Mouse (Mus musculus) v-Abl transformed pro-B cells (cell line): ENCODE results near the gene Eno1.

Source experiments
- in situ Hi-C, 2 experiments: fragments of 400-800 bp; cut with MboI; formaldehyde crosslinking; loops; one replicate each; pipeline ENCODE4 v1.15.1; 2025; ENCODE audit not compliant: unreplicated experiment in 2 of 2

The Eno1 gene

GRCm38 (mm10) chr4:150225700-150226099 is 10.8 kb upstream of the Eno1 start:
- in situ Hi-C loops: no loop called here

GRCm38 (mm10) chr4:150226818-150227688 is 9.5 kb upstream of the Eno1 start:
- in situ Hi-C loops: no loop called here

DNA sequence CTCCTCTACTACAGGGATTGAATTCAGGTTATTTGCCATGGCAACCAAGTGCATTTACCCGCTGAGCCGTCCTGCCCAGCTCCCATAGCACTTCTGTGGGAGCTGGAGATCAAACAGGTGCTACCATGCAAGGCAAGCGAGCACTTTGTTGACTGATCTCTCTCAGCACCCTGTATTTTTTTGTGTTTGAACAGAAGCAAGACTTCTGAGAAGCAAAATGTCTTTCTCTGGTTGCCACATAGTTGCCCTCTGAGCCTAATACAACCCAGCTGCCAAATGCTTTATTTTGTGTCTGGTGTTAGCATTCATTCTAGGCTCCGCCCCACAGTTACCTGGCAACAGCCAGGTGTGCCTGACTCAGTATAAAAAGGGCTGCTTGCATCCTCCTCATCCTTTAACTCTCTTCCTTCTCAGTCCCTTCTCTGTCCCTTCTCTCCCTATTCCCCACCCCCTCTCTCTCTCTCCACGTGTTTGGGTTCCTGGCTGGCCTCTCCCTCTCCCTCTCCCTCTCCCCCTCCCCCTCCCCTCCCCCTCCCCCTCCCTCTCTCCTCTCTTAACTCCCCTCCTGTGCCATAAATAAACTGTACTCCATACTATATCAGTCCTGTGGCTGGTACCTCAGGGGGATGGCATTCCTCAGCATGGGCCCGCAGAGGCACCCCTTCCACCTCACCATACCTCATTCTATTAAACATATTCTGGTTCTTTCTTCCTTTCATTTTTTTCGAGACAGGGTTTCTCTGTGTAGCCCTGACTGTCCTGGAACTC is 7.8 kb upstream of the Eno1 start:
- in situ Hi-C loops: no loop called here

DNA sequence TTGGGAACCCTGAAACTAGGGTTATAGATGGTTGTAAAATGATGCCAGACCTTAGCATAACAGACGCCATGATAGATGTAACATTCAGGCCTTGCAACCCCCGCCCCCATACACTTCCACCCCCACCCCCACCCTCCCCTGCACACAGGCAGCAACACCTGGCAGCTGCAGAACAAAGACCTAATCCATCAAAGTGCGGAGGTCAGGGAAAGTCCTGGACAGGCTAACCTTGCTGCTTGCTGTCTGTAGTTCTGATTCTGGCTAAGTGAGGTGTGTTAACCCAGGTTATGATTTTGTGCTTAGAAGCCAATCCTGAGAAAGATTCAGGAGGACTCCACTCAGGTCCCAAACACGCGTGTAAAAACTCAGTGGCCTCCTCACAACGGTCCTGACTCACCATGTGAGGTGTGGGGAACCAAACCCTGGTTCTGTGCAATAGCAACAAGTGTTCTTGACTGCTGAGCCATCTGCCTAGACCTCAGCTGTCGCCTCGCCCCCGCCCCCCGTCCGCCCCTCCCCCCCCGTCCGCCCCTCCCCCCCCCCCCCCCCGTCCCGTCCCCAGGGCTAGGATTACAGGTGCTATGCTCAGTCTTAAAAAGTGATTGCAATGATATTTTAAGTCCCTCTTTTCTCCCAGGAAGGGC is 6.7 kb upstream of the Eno1 start:
- in situ Hi-C loops: no loop called here

DNA sequence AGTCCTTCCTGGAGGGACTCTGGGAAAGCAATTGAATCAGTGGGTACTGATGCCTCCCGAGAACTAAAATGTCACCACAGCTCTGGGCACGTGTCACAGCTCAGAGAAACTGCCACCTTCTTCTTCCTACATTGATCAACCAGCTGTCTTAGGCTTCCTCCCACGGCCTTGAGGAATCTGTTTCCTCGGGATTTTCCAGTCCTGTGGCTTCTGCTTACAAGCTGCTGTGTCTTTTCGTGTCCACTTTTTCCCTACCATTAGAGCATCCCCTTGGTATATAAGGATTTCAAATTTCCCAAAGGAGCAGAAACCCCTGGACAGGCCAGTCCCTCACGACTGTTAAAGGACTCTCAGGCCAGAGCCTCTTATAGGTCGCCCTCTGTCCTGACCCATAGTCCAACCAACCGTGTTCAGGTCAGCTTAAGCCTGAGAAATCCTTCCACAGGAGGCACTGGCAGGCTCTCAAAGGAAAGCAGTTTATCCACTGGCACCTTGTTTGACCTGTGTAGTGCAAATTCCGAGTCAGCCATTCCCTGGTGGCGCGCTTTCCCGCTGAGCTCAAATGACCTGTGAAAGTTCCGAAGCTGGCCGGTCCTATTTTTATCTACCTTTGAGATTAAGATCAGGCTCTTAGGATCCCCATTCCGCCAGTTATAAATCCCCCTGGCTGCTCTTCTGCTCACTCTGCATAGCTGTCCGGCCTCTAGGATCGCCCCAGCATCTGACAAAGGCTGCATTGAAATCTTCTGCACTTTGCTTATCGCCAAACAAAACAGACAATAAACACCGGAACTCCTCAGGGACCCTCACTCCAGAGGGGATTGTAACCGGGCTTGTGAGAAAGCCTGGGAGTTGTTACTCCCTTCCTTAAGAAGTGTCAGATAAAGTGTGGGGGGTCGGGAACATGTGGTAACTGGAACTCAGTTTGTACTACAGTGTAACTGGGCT is 5.8 kb upstream of the Eno1 start:
- in situ Hi-C loops: no loop called here

DNA sequence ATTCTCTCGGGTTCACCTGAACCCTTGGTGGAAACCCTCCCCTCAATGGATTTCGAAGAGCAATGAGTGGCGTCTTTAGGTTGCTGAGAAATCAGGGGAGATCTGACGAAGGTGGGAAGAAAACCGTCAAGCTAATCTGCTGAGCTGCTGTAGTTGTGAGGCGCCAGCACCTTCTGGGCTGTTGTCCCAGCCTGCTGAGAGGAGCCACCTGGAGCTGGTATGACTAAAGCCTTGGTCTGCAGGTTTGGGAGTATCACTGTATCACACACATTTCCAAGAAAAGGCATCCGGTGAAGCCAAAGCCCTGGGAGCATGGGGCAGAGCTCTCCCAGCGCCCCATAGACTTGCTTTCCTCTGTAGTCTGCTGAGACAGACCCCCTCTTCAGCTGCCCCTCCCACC is 4.7 kb upstream of the Eno1 start:
- in situ Hi-C loops: no loop called here

DNA sequence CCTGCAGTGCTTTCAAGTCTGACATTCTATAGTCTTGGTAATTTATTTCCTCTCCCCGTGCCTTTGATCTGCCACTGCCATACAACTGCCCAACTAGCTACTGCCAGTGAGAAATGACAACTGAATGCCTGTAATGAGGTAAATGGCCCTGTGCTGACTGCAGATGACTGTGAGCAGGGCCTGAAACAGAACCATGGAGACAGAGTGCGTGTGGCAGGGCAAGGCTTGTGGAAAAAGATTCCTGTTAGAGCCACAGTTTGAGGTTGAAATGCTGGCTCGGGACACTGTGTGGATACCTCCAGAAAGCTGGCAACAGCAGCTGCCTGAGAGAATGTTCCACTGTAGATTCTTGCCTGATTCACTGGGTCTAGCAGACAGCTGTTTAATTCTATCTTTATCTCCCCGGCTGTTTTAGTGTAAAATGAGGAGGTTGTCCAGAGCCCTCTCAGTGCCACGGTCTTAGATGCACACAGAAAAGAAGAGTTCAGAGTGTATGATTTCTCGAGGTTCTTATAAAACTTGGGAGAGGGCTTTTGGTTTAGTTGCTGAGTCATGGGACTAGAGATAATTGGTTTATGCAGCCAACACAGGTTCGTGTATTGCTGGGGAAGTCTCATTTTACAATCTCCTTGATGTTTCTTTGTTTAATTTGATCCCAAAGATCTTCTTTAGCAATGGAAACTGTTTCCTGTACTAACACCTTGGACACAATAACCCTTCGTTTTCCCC is 1.8 kb upstream of the Eno1 start:
- in situ Hi-C loops: no loop called here

- in situ Hi-C loops: no loop called here
These were observed 936 bp upstream of the Eno1 start for GRCm38 (mm10) chr4:150235585-150235984.

DNA sequence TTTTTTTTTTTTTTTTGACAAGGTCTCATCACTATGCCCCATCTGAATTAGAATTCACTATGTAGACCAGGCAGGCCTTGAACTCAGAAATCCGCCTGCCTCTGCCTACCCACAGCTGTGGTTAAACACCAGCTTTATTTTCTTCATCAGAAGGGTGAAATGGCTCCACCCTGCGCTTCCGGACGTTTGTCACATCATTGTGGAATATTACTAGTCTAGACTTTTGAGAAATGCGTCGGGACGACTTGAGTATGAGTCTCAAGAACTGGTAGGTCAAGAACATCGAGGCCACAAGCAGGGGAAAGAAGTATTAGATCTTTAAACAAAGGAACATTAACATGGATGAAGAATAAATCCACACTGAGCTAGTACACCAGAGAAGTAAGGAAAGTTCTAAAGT is 490 bp upstream of the Eno1 start:
- in situ Hi-C loops: no loop called here

GRCm38 (mm10) chr4:150237636-150238361 is 1.3 kb downstream of the Eno1 start:
- in situ Hi-C loops: no loop called here

GRCm38 (mm10) chr4:150238433-150239086 is 2.0 kb downstream of the Eno1 start:
- in situ Hi-C loops: no loop called here

DNA sequence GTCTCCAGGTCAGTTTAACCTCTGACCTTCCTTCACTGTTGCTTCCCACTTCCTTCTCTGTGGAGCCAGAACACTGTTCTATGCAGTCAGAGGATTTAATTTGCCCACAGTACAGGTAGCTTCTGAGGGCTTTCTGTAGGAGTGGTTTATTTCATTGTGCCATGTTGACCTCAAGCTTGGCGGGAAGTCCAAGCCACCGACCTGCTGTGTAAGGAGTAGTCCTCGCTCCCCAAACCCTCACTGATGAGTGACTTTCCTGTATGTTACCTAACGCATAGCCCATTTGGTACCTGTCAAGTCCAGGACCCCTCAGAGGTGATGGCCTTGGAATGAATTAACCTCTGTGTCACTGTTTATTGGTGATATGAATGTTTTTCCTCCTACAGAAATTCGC is 2.6 kb downstream of the Eno1 start:
- in situ Hi-C loops: no loop called here

GRCm38 (mm10) chr4:150239503-150239902 is 3.0 kb downstream of the Eno1 start:
- in situ Hi-C loops: no loop called here

DNA sequence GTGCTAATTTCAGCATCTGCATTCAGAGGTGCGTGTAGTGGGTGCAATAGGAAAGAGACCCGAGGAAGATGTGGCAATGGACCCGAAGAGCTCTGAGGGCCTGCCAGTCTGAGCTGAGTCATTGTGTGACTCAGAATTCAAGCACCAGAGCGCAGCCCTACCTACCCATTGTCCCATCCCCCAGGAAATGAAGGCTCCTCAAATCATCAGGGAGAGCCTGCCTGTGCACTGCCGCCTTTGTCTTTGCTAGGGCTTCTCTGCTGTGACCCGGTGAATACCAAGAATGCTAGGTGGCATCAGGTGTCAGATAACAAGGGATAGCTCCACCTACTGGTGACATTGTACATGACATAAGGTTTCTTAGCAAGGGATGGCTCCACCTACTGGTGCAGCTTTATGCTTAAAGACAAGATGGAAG is 3.4 kb downstream of the Eno1 start:
- in situ Hi-C loops: no loop called here

- in situ Hi-C loops: no loop called here
These were observed 3.9 kb downstream of the Eno1 start for GRCm38 (mm10) chr4:150240381-150240886.

- in situ Hi-C loops: no loop called here
These were observed 5.2 kb downstream of the Eno1 start for GRCm38 (mm10) chr4:150241708-150242107.

DNA sequence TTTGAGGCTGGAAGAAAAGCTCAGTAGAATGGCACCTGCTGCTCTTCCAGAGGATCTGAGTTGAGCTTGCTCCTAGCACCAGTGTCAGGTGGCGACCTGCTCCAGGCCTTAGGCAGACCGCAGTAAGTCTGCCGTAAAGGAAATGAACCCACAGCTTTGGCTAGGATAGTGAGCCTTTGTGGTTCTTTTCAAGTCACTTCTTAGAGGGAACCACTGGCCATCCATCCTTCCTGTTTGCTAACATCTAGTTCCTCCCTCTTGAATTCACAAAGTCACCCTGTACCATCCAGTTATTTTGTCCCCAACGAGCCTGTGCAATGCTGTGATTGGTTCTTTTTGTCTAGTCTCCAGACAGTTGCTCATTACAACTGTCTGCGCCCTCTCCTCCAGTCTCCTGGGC is 6.2 kb downstream of the Eno1 start:
- in situ Hi-C loops: no loop called here

DNA sequence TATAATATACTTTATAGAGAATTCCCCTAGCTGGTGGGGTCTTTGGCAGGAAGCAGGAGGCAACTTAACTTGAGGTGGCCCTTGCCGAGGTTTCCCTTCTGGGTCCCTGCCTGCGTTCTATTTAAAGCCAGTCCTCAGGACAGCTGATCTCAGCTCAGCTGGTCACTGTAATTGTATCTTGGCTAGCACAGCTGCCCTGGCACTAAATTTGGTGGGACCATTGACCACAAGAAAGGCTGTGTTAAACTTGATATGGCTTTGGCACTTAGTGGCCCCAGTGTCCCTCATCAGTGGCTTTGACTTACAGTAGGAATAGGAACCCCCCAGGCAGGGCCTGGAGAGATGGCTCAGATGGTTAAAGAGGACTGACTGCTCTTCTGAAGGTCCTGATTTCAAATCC is 9.4 kb downstream of the Eno1 start:
- in situ Hi-C loops: loop anchor here in 1 of 2 experiments (5.0 kb wide), 1 partner anchor 59 kb away; no protein-coding TSS in a partner anchor
